Mouse (Mus musculus) ES-Bruce4 (cell line): ENCODE data around the gene Tll2. TPM values are rescaled to one million over a fixed set of nuclear protein-coding genes. Genes with fewer than 3 reads are reported as not detected.

Source experiments
- H3K27ac ChIP-seq: 2 replicates; pipeline ENCODE4 v1.5.1; 2012; ENCODE audit warnings: low read length, inconsistent platforms; ENCODE audit not compliant: insufficient read depth
- H3K27me3 ChIP-seq: 2 replicates; pipeline ENCODE4 v1.6.1; 2012; ENCODE audit warnings: mild to moderate bottlenecking, low read length, inconsistent platforms; ENCODE audit not compliant: control insufficient read depth, poor library complexity, insufficient read depth, severe bottlenecking
- H3K36me3 ChIP-seq: 2 replicates; pipeline ENCODE4 v1.6.1; 2012; ENCODE audit warnings: inconsistent platforms, mild to moderate bottlenecking, low read length, moderate library complexity; ENCODE audit not compliant: control insufficient read depth, poor library complexity, insufficient read depth, severe bottlenecking
- H3K4me1 ChIP-seq: one replicate; pipeline ENCODE4 v1.8.1; 2011; ENCODE audit warnings: low read length; ENCODE audit not compliant: control insufficient read depth, insufficient read depth
- H3K4me3 ChIP-seq: 2 replicates; pipeline ENCODE4 v1.5.1; 2011; ENCODE audit warnings: low read depth, mild to moderate bottlenecking, low read length
- H3K9ac ChIP-seq: 2 replicates; pipeline ENCODE4 v1.6.1; 2012; ENCODE audit warnings: low read depth, mild to moderate bottlenecking, inconsistent platforms; ENCODE audit not compliant: poor library complexity, severe bottlenecking
- H3K9me3 ChIP-seq: replicated peaks from 2 replicates; pipeline ENCODE4 v1.6.1; 2012; ENCODE audit warnings: mild to moderate bottlenecking, low read length, inconsistent platforms; ENCODE audit not compliant: control insufficient read depth, poor library complexity, insufficient read depth, severe bottlenecking
- CTCF ChIP-seq: IDR thresholded peaks from one replicate; pipeline ENCODE4 v1.8.1; 2011; ENCODE audit warnings: low read depth, low read length
- EP300 ChIP-seq: IDR thresholded peaks from 2 replicates; pipeline ENCODE4 v1.6.1; 2011; ENCODE audit warnings: low read depth, low read length; ENCODE audit not compliant: insufficient read depth
- POLR2A ChIP-seq: IDR thresholded peaks from one replicate; pipeline ENCODE4 v1.8.1; 2011; ENCODE audit warnings: low read length; ENCODE audit not compliant: insufficient read depth
- polyA plus RNA-seq: library from polyadenylated mRNA; stranded (reverse); fragments of >200 nt; gene quantifications from 2 replicates; pipeline ENCODE4 v1.2.4, GENCODE M21; 2011; ENCODE audit warnings: low read depth; ENCODE audit not compliant: missing spikeins, insufficient read depth, insufficient read length

Tll2 gene
- polyA plus RNA-seq, 1 experiment, result not detected

DNA sequence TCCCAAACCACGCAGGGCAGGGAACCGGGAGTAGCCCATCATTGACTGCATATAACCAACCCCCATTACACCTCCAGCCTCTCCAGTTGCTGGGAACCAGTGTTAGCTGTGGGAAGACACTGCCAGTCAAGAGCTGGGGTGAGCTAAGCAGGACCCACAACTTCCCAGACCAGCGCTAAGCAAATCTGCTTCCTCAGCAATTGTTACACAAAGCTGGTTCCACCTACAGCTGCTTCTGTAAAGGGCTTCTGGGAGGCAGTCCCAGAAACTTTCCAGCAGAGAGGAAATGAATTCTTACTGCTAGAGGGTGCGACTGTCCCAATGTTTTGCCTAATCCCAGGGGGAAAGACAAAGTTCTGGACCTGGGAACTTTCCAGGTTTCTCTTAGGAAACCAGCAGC lies 151.9 kb downstream of the Tll2 start:
- Histone ChIP-seq H3K4me1 (peaks cover 1% of the 10 kb centered on the region), H3K27me3 (no peaks in the 10 kb centered on the region), H3K9me3 (no peaks in the 10 kb centered on the region), H3K27ac (no peak overlapping the region), H3K9ac (no peak overlapping the region), H3K4me3 (no peak overlapping the region), H3K36me3 (no peaks in the 10 kb centered on the region)
- TF ChIP-seq EP300, result no peak
- no peak for TF ChIP-seq CTCF
- TF ChIP-seq POLR2A, result no peak

DNA sequence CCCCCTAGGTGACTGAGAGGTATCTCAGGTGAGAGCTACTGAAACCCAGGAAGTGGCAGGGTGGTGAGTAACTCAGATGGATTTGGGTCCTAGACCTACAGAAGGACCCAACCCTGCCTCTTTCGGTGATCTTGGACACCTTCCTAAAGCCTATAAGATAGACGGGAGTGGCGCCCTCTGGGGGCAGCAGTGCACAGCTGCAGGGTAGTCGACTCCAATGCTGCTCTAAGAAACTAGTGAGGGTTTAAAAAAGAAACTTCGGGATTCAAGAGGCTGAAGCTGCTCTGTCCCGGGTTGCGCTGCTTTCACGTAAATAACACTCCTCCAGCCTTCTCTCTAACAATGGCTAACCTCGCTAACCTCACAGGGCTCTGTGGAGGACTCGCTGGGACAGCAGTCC lies 153.1 kb downstream of the Tll2 start:
- H3K27me3 ChIP-seq, result no peaks in the 10 kb centered on the region
- peaks cover 1% of the 10 kb centered on the region for H3K4me1 ChIP-seq
- no peaks in the 10 kb centered on the region for H3K36me3 ChIP-seq
- no peak overlapping the region for H3K27ac ChIP-seq
- TF ChIP-seq CTCF (peak; percentile 81), EP300 (no peak)
- H3K4me3 ChIP-seq, result no peak overlapping the region
- no peaks in the 10 kb centered on the region for H3K9me3 ChIP-seq
- no peak overlapping the region for H3K9ac ChIP-seq

DNA sequence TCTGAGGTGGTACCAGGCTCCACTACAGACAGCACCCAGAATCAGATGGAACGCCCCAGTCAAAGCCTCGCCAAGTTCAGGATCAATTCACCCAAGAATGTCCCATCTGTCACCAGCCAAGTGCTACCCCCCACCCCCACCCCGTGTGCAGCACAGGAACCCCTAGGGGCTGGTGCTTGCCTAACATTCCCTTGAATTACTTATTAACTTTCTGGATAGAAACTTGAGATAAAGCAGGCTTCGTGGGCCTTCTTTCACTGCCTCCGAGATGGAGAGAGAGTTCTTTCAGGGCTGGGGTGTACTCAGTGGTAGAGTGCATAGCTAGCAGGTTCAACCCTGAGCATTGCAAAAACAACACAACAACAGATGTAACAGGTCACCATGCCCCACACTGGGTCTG lies 154.4 kb downstream of the Tll2 start:
- no peaks in the 10 kb centered on the region for H3K27me3 ChIP-seq
- peaks cover 1% of the 10 kb centered on the region for H3K4me1 ChIP-seq
- H3K9ac ChIP-seq, result no peak overlapping the region
- no peaks in the 10 kb centered on the region for H3K36me3 ChIP-seq
- H3K4me3 ChIP-seq, result no peak overlapping the region
- no peak overlapping the region for H3K27ac ChIP-seq
- TF ChIP-seq EP300 (no peak), POLR2A (no peak), CTCF (no peak)
- H3K9me3 ChIP-seq, result no peaks in the 10 kb centered on the region

DNA sequence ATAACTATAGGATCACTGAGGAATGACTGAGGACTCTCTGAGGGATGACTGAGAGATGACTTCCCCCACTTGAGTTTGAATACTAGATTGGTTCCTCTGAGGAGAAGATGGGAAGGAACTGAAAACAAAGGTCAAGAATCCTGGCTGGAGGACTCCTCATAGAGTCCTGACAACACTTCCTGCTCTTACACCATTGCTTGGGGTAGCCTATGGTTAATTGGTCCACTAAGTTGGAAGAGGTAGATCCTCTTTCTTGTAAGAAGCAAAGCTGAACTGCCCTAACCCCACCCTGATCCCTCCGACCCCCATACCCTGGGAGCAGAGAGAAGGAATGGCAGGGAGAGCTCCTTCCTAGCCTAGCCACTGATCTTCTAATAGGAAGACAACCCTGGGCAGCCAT lies 154.9 kb downstream of the Tll2 start:
- H3K4me1 ChIP-seq, result peaks cover 1% of the 10 kb centered on the region
- no peak for TF ChIP-seq POLR2A
- TF ChIP-seq CTCF, result no peak
- TF ChIP-seq EP300, result no peak
- no peaks in the 10 kb centered on the region for H3K36me3 ChIP-seq
- H3K9ac ChIP-seq, result no peak overlapping the region
- no peaks in the 10 kb centered on the region for H3K27me3 ChIP-seq
- H3K4me3 ChIP-seq, result no peak overlapping the region
- H3K27ac ChIP-seq, result no peak overlapping the region
- H3K9me3 ChIP-seq, result no peaks in the 10 kb centered on the region

DNA sequence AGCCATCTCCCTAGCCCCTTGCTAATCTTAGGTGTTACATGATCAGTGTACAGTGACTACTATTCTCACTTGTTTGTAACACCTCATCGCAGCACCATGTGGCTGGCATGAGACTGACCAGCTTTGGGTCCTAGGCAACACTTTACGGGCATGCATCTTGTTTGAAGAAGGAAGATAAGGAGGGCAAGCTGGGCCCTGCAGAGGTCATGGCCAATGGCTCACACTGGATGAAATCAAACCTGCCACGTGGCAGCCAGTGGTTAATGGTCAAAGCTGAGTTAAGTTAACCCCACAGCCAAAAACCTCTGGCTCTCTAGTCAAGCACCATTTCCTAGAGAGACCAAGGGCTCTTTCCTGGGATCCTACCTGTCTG lies 158.5 kb downstream of the Tll2 start:
- H3K4me1 ChIP-seq, result no peaks in the 10 kb centered on the region
- no peak for TF ChIP-seq CTCF
- TF ChIP-seq POLR2A, result no peak
- TF ChIP-seq EP300, result no peak
- H3K4me3 ChIP-seq, result no peak overlapping the region
- H3K27me3 ChIP-seq, result no peaks in the 10 kb centered on the region
- no peak overlapping the region for H3K9ac ChIP-seq
- H3K9me3 ChIP-seq, result no peaks in the 10 kb centered on the region
- no peak overlapping the region for H3K27ac ChIP-seq
- no peaks in the 10 kb centered on the region for H3K36me3 ChIP-seq

DNA sequence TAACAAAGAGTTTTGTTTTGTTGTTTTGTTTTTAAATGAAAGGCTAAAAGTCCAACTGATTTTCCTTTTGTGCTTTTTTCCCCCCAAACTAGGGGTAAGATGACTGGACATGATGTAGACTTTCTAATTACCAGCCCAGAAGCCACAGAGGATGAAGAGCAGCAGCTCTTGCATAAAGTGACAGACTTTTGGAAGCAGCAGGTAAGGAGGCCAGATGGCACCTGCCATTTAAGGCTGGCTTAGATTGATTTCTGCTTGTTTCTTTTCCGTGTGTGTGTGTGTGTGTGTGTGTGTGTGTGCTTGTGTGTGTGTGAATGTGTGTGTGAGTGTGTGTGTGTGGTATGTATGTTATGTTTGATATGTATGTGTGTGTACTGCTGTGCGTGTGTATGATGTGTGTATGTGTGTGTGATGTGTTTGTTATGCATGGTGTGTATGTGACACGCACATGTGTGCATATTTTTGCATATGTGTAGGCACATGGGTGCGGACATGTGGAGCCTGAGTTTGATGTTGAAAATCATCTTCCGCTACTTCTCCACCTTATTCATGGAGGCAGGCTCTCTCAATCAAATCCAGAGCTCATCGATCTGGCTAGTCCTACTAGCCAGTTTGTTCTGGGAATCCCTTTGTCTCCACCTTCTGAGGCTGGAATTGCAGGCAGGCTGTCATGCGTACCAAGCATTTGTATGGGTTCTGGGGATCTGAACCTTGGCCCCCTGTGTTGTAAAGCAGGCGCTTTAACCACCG lies 159.0 kb downstream of the Tll2 start:
- H3K4me3 ChIP-seq, result no peak overlapping the region
- H3K27ac ChIP-seq, result no peak overlapping the region
- H3K9ac ChIP-seq, result no peak overlapping the region
- H3K4me1 ChIP-seq, result no peaks in the 10 kb centered on the region
- TF ChIP-seq EP300, result no peak
- TF ChIP-seq CTCF, result no peak
- no peak for TF ChIP-seq POLR2A
- no peaks in the 10 kb centered on the region for H3K27me3 ChIP-seq
- no peaks in the 10 kb centered on the region for H3K36me3 ChIP-seq
- H3K9me3 ChIP-seq, result no peaks in the 10 kb centered on the region
